Mouse (Mus musculus) frontal cortex, postnatal 25 days (tissue): ENCODE measurements at regions not wholly inside any gene's neighbourhood (a gene's known extent, or its start where the extent isn't known, plus 50 kb on each side); places are given as distances from the start of the nearest gene placed in this dataset.

Experiments used
- DNase-seq, 2 experiments: peaks; one replicate each; pipeline ENCODE4 v3.0.0; 2022; ENCODE audit warnings: low spot score in 2 of 2

DNA sequence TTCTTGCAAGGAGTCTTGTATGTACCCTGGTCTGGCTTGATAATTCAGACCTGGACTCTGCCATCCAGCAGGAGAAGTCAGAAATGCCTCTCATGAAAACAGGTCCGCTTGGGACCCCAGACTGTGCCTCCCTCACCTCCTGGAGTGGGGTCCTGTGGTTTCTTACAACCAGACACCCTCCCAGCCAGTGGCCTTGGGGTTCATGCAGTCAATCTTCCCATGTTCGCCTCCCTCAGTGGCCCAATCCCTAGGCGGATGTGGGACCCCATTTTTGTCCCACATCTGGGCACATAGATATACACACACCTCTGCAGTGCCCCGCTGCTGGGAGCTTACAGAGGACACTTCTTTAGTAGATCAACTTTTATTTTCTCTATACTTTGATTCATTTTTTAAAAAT lies 217.7 kb downstream of the Lrfn2 start:
- DNase-seq: no peak

DNA sequence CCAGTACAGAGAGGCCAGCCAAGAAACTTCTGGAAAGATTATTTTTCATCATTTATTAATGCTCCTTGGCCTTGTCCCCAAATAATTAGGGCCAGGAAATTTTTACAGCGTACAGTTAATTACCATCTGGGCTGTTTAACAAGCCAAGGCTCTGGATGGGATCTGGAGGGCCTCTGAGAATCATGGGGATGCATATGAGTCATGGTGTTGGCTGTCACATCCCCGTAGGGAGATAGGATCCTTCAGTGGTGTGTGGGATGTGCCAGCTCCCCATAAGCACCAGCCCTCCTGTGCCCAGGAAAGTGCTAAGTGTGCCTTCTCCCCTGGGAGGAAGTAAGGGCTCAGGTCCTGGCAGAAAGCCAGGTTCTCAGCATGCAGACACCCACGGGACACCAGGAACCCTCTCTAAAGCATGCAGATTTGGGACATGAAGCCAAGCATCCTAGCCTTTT lies 218.8 kb downstream of the Lrfn2 start:
- DNase-seq: peak in 1 of 2 experiments; percentile 33

DNA sequence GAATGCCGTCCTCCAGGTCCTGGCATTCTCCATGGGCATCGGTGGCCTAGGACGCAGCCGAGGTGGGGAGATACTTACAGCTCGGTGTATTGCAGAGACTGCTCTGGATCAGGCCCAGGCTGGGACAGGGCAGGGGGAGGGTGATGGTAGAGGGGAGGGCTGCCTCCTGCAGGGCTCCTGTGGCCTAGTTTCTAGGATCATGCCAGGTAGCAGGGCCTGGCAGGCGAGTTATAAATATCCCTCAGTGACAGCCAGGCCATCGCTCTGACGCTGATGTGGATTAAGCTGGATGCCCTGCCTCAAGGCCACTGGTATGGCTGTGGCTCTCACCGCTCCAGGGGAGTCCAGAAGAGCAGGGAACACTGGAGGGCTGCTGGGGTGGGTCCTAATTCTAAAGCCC lies 221.8 kb downstream of the Lrfn2 start:
- DNase-seq: no peak

DNA sequence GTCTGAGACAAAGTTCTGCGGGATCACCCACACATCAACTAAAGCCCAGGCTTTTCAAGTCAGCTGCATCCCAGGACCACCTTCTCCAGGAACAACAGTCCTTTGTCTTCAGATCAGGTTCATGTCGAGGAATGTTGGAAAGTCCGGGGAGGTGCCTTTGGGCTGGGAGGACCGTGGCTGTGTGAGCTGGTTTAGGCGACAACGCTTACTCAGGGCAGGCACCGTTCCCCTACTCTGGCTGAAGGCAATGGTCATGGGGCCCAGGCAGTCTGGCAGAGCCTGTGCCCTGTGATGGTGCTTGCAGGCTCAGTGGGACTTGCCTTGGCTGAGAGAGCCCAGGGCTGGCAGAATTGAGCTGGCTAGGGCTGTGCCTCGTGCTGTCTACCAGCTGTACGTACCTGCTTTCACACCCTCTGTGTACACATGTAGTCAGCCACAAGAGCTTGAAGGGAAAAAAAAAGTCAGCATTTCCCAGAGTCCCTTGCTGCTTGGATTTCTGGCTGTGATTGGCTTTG lies 222.9 kb downstream of the Lrfn2 start:
- no peak for DNase-seq

DNA sequence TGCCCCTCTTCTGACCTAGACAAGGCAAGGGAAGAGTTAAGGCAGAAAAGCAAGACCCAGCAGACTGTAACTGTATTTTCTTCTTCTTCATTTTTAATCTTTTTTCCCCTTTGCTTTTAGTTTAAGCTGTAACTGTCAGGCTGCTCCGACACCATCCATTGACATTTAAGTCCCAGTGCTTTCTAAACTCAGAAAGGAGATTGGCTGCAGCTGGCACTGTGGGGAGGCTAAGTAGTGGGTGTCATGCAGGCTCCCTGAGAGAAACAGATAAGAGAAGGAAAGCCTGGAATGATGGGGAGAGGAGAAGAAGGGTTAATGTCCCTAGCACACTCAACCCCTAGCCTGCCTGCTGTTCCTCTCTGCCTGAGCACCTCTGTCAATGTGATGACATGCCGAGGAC lies 225.4 kb downstream of the Lrfn2 start:
- no peak for DNase-seq

DNA sequence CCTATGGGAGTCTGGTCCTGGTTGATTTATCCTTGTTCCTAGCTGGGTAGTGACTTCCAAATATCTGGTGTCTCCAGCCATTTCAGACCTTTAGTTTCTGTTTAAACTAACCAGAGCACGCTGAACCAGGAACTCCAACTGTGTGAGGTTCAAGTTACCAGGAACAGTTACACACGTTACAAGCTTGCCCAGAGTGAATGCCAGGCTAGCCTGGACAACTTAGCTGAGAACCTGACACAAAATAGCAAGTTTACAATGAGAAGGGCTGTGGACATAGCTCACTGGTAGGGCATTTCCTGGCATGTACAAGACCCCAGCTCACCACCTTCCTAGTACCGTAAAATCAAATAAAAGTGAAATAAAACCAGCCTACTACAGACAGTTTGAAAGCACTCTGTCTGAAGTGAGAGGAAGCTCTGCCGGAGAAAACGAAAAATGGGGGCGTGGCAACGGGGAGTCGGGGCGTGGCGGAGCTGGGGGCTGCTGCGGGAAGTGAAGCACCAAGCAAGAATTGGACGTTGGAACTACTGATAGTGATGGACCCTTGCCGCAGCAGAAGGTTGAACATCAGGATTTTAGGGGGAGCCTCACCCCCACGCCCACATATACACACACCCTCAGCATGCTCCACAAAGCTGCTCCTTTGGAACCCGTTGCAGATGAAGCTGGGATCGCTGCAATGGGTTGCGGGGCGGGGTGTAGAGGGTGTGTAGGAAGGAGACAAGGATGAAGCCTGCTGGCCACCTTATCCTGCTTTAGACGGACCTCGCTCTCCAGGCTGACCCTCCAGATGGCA lies 239.3 kb downstream of the Lrfn2 start:
- DNase-seq: no peak

DNA sequence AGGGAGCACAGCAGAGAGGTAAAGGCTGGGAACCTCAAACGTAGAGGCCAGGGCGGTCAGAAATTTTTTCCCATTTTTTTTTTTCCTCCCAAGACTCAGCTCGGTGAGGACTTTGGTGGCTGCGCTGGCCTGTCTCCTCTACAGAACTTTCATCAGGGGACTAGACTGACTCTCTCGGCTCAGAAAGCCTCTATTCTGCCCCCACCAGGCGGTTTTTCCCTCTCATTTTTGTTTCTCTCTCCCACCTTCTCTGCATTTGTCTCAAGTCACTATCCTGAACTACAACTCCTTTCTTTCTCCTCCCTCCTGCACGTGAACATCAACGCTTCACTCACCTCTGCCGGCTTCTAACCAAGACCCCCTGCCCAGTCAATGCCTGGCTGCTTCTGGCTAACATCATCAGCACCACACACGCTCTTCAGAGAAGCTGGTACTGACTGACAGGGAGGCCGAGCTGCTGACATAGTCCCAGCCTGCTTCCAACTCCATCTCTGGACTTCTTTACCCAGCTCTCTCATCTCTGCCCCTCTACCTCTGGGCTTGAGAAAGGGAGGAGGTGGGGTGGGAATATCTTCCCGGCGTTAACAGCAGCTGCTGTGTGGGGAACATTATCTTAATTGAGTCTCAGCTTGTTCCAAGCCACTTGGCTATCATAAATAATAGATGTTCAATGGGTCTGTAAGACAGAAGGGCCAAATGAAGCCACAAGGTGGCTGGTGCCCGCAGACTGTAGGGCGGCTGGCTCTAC lies 240.0 kb downstream of the Lrfn2 start:
- no peak for DNase-seq

DNA sequence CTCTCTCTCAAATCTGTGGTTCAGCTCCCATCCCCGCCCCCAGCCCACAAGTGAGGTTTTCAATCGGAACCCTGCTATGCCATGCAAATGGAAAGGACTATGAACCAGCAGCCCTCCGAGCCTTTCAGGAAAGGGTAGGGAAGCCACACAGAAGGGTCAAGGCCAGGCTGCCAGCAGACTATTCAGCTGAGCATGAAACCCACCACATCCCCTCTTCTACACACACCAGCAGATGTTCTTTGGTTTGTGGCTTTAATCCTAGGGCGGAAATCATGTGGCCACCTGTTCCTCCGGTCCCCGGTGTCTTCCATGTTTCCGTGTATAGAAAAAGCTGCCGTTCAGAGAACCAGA lies 240.6 kb downstream of the Lrfn2 start:
- no peak for DNase-seq

DNA sequence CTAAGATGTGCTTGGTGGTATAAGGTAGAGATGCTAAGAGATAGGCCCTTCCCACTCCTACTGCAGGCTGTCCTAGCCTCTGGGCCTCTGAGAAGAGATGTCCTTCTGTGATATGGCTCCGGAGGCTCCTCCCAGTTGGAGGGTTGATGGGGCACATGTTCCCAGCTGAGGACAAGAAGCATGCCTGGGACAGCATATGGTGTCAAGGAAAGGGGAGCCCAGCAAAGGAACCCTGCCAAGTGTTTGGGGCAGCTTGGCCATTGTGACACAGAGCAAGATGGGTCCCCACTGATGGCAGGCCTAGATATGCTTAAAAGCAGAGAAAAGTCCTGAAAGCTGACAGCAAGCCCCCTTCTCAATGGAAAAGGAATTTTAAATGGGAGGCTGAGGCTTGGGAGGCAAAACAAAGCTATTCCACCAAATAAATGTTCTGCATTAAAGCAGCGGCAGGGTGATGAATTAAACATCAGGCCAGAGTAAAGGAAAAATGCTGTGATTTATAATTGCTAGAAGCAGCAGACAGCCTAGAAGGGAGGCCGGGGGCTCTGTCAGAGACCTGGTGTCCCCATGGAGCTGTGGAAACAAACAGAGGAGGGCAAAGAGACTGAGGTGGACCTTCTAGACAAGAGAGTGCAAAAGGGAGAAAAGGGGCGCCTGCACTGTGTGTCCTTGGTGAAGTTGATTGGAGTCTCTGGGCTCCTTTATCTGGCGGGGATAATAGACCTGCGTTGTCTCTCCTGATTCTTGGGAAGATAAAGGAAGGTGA lies 246.0 kb downstream of the Lrfn2 start:
- no peak for DNase-seq

DNA sequence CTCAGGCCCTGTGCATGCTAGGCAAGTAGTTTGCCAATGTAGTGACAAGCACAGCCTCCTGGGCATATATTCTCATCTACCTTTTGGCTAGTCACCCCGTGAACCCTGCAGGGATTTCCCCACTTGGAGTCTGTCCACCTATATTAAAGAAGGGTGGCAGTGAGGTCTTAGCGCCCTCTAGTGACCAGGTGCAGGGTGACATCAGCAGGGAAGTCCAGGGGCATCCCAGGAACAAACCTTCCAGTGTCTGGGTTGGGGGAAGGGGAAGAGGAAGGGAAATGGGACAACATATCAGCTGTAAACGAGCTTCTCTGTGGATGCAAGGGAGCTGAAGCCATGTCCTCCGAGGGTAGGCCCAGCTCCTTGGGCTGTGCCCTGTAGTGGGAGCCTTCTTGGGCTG lies 245.7 kb upstream of the Mocs1 start:
- DNase-seq: peak in 1 of 2 experiments; percentile 37

DNA sequence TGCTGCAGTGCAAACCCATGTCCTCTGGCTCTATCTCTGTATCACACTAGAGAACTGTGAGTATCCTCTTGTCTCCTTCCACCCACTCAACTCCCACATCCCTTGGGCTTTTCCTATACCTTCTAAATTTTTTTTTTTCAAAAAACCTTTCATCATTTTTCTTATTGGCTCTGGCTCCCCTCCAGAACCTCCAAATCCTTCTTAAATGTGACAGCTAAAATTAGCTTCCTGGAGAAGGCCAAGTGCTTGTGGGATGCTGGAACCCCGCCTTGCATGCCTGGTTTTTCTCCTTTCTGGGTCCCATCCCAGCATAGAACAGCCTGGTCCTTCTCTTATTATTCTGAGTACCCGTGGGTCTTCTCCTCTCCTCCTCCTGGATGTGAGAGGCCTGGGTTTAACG lies 244.2 kb upstream of the Mocs1 start:
- DNase-seq: no peak

DNA sequence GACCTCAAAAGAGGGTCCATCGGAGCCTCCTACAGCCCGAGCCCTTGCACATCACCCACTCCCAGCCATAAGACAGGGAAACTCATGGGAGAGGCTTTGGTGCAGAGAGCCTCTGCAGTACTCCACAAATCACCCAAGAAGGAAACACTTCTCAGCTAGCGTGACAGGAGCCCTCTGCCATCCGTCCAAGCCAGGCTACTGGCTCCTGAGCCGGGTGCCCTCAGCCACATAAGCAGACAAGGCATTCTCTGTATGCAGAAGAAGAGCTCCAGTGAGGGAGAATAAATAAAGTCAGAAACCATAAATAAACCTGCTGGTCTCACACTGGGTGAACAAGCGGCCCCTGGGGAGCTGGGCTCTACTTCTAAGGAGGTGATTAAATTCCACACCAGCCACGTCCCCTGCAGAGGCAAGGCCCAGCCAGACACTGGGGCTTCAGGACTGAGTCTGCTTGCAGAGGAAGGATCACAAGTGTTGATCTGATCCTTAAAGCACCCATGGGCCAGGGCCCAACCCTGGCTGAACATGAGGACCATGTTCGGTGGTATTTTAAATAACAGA lies 243.0 kb upstream of the Mocs1 start:
- DNase-seq: no peak

DNA sequence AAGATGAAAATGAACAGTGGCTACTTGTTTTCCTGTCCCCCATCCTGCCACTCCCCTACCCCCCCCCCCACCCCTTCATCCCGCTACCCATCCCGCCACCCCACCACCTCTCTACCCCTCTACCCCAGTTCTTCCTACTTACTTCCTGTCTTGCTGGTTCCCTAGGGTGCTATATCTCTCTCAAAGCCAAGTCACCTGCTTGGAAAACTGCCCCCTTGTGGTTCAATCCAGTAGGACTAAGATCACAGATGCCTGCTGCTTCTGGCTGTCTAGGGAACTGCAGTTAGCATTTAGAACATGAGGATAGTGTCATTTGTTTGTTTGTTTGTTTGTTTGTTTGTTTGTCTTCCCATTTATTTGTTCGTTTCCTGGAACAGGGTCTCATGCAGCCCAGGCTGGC lies 238.4 kb upstream of the Mocs1 start:
- no peak for DNase-seq

DNA sequence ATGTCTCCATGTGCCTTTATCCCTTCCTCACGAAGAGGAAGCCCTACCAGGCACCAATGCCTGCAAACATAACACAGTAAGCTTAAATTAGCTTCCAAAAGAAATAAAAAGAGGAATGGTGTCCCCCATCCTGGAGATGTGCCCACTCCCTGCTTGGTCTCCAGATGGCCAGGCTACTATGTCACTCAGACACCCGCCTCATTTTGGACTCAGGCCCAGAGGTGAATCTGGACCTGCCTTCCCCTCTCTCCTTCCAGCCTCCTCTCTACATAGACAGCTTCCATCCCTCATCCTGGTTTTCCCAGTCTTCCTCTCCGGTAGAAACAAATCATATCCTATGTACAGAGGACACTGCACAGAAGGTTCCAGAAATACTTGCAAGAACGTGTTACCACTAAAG lies 237.8 kb upstream of the Mocs1 start:
- no peak for DNase-seq

DNA sequence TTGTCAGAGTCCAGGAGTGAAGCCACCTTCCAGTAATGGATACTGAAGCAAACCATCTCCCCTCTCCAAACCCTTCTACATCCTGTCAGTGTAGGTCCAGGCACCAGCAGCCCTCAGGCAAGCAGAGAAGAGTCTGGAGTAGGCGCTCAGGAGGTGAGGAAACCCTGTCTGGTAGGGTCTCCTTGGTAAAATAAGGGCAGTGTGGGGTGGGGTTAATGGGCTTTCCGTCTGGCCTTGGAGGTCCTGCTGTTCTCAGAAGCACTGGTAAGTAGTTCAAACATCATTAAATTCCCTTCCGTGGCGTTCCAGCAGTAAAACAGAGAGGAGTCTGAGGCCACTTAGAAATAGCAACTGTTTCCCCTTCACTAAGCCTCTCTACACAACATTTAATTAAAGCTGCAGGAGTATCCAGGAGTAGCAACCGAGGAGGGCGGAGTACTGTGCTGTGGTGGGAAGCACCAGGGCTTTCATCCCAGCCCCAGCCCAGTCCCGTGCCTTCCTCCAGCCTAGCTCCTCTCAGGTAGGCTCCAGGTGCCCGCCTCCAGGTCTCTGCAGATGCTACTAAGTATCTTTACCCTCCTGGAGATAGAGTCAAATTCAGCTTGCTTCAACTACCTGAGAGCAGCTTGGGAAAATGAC lies 232.0 kb upstream of the Mocs1 start:
- no peak for DNase-seq

DNA sequence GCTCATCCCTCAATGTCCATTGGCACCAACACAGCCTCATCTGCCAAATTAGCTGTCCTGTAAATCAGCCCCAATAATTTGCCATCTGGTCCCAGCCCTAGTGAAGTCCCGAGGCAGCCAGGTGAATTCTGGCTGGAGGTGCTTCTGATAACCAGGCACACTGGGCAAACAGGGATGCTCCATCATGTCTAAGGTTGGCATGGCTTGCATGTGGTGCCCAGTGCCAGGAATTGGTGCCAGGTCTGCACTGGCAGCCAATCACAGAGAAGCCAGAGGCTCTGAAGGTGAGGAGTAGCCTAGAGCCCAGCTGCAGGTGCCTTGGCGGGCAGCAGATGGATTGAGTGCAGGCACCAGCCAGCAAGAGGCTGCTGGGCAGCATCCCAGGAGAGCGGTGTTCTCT lies 226.7 kb upstream of the Mocs1 start:
- no peak for DNase-seq

DNA sequence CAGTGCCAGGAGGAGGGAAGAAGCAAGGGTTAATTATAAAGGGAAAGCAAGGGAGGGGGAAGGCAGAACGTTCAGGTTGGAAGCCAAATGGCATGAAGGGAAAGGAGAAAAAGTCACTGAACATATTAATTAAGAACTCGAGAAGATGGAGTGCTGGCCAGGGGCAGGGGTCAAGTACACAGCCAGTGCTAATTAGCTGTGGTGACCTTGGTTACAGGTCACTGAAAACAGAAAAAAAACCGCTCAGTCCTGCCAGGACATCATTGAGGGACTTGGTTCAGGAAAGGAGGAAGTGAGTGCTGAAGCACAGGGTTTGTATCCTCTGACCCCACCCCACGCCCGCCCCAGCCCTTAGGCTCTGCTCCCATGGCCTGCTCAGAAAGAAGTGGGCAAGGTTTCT lies 223.1 kb upstream of the Mocs1 start:
- DNase-seq: no peak

DNA sequence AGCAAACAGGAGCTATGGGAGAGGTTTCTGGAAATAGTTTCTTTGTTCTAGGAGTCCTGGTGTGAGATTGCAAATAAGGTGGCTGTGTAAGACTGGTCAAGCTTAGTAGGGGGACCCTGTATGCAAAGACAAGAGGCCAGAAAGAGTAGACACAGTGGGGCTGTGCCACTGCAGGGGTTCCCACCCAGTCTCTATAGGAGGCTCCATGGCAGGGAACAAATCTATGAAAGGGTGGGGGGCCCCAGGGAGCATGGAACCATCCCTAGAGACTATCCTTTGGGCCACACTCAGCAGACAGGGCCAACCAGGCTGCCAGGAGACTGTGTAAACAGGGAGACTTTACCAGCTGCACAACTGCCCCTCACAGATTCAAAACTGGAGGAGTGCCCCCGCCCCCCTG lies 222.6 kb upstream of the Mocs1 start:
- no peak for DNase-seq

DNA sequence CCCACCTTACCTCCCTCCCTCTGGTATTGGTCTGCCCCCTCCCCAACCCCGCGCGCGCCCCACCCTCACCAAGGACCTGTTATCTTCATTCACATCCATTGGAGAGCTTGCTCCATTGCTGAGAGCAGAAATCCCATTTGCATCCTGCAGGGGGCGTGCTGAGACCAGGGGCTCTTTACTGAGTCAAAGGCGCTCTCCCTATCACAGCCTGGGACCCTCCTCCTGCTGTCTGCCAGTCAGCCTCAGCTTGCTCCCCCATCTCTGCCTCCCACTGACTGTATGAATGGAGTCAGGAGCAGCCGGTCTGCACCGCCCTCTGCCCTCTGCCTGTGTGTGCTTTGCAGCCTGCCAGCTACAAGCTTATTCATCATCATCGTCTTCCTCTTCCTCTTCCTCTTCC lies 221.5 kb upstream of the Mocs1 start:
- peak in 1 of 2 experiments; percentile 24 for DNase-seq

DNA sequence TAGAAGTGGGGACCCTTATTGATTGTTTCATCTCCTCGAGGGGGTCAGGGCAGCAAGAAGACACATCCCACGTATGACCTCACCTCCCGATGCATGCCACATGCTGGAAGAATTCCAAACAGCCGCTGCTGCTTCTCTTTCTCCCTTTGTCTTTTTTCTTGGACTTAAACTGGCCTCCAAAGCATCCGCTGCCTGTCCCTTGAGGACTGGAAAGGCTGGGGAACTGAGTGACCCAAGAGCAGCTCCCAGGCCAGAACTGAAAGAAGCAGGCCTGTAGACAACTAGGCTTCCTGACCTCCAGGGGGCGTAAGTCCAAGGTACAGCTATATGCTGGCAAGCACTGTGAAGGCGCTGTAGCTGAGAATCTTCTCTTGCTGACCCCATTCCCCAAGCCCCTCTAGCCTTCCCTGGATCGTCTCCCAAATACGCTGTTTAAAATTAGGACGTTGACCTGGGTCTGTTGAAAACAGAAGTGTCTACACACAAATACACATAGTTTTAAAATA lies 219.8 kb upstream of the Mocs1 start:
- DNase-seq: no peak

DNA sequence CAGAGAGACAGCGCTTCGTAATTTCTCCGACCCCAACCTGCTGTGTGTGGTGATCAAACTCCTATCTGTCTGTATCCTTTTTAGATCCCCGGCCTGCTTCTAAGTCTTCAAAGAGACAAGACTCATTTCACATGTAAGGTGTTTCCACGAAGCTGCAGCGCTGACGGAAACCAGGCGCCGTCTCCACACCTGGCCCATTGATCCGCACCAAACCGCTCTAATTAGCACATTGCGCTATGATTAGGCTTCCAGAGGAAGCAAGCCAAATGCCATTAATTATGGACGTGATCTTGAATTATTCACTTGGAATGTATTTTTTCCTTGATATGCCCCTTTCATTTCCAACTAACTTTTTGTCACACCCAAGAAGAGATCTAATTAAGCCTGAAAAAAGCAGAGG lies 215.2 kb upstream of the Mocs1 start:
- no peak for DNase-seq
